Mouse (Mus musculus) megakaryocyte, embryonic 14.5 days (primary cell): ENCODE data around the gene Adam8.

ENCODE experiments used
- FLI1 ChIP-seq: IDR thresholded peaks from 2 replicates; pipeline ENCODE4 v1.6.1; 2012; ENCODE audit warnings: low read length, inconsistent platforms, mixed read lengths
- GATA1 ChIP-seq: IDR thresholded peaks from 3 replicates; pipeline ENCODE4 v1.6.1; 2012; ENCODE audit warnings: mixed read lengths, low read length, inconsistent platforms, borderline replicate concordance

DNA sequence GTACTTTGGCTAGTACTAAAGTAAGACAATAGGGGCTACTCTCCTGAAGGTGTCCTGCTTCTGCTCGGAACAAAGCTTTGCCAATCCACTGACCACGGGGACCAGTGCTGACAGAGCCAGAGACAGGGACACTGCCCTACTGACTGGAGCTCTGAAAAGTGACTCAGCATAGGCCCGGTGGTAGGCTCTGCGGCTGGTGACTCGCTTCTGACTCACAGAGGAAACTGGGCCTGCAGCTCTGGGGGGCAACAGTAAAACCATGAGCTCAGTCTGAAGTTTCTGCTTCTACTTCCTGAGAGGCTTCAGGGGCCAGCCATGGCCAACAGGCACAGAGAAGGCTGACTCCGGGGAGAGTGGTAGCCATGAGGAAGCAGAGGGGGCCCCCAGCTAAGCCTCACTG is 20.9 kb downstream of the Adam8 start:
- no peak for TF ChIP-seq GATA1
- no peak for TF ChIP-seq FLI1
